Mouse (Mus musculus) thymus, postnatal 14 days (tissue): ENCODE measurements around the gene Arl15.

ENCODE experiments used
- DNase-seq: peaks from one replicate; pipeline ENCODE4 v3.0.0; 2021

The Arl15 gene

GRCm38 (mm10) chr13:113938561-113938960 lies 144.3 kb downstream of the Arl15 start:
- DNase-seq: no peak

- DNase-seq: no peak
These were observed 144.8 kb downstream of the Arl15 start for GRCm38 (mm10) chr13:113939097-113939496.

GRCm38 (mm10) chr13:113939681-113940080 lies 145.4 kb downstream of the Arl15 start:
- no peak for DNase-seq

DNA sequence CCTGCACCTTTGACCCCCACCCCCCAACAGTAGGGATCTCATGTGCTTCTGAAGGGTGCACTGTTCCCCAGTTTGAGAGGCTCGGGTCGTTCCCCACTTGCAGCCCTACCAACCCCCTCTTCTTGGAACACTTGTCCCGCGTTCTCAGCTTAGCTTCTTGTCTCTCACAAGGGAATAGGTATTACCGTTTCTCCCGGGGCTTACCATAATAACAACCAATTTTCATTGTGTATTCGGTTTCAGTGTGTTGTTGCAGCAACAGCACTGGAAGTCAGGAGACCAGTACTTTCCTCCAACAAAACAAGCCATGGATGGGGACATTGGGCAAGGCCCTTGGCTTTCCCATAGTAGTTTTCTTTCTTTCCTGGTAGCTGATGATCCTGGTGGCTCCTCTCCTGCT lies 145.8 kb downstream of the Arl15 start:
- DNase-seq: no peak

DNA sequence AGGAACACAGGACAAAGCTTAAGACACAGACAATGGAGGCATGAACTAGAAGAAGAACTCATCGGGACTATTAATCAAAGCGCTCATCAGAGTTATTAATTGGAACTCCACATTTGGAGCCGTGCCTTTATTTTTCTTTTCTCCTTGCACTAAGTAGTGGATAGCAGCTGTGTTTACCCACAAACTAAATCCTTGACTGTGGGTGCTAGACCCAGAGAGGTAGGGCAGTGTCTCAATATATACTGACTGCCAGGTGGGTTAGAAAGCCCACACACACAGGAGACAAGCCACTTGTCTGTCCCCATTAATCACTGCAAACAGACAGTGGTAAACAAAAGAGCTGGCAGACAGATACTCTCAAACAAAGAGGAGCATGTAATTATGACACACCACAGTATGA lies 147.6 kb downstream of the Arl15 start:
- DNase-seq: no peak

DNA sequence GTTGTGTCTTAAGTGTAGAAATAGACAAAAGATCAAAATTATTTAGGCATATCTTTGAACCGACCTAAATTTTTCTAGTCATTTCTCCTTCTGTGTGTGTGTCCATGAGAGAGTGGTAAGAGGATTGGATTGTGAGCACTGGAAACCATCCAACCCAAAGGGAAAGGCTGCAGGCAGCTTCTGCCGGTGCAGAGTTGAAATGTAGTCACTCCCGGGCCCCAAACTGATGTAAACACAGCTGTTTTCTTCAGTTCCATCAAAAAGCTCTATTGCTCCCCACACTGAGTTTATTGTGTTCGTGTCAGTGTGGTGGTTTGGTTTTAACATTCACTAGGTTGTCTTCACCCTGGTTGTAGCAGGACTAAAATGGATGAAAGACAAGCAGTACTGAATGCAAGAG lies 153.2 kb downstream of the Arl15 start:
- DNase-seq: no peak

DNA sequence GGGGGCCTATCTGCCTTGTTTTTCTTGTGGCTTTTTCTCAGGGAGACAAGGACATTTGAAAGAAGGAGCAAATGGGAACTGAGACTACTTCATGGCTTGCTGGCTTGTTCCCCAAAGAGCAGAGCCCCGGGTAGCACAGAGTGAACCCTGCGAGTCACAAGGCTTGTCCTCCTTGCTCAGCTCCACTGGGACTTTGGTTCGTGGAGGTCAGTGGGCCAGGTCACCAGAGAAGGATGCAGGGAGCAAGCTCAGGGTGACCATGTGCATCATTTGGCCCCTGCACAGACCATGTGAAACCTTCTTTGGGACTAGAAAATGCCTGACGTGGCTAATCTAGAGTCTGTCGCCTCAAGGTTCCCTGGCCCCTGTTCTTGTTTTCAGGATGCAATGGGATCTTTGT lies 155.4 kb downstream of the Arl15 start:
- DNase-seq: no peak

- no peak for DNase-seq
These were observed 155.8 kb downstream of the Arl15 start for GRCm38 (mm10) chr13:113950131-113950530.

DNA sequence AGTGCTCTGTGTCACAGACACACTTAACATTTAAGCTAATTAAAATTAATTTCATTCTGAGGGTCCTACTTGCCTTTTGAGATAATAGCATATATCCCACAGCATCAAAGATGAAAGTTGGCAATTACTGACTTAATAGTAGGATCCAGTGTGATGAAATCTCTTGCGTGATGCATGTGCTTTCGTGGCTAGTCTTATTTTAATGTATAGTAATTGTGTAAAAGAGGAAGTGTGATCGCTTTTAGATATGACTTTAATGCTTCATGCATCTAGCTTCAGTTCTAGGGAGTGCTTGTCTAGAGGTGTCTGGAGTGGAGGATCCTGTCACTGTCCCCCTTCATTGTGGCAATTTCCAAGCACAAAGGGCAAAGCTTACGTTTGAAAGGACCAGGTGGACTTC lies 163.1 kb downstream of the Arl15 start:
- DNase-seq: no peak

DNA sequence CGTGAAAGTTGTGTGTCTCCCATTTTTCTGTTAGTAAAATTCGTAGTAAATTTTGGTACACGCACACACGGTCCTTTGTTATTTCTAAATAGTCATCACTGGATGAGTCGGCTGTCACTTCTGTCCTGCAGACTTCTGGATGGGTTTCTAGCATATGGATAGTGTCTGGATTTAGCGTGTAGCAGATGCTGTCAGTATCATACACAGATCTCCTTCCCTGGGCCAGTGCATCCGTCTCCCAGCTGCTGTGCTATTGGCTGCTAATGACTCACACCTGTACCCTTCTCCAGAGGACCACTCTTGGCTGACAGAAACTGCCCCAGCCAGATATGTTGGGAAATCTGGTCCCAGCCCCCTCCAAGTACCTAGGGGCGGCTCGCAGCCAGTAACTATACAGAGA lies 170.6 kb downstream of the Arl15 start:
- DNase-seq: no peak

DNA sequence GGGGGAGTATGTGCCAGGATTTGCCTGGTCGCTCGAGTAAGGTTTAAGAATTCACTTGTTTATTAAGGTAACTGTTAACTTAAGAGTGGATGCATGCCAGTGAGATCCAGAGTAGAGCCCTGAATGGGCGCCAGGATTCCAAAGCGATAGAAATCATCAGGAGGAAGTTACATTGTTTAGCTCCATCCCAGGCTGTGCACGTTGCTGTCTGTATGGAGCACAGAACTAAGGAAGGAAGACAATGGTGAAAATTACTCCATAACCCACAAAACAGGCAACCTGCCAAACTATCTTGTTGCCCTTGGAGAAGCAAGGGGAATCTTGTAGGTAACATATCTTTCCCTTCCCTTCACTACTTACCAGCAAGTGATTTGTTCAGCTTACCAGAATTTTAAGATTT lies 176.4 kb downstream of the Arl15 start:
- no peak for DNase-seq

DNA sequence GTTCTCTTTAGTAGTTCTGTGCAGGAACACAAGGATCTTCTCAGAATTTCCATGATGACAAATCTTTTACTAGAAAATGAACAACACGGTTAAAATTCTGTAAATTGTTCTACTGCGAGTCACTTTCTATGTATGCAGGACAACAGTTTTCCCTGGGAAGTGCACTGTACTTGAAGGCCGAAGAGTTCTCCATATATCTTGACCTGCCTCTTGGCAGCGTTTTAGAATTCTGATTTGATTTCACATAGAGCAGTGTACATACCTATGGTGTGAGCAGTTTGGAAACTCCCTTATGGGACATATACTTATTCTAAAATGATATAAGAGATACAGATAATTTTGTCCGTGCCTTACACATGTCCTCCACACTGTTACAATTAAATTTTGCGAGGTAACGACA lies 178.1 kb downstream of the Arl15 start:
- DNase-seq: no peak

DNA sequence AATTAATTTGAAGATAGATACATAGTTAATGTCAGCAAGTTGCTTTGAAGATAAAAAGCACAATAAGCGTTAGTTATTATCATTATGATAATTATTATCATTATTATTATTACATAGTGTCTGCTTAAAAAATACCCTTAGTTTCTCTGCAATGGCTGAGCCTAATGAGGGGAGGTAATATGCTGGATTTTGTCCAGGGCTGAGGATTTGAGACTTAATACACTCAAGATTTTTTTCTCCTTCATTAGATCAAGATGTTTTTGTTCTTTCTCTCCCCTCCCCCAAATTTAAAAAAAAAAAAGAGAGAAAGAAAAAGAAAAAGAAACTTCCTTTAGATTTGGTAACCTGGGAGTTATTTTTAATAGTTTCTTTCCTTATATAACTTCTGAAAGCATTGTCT lies 180.6 kb downstream of the Arl15 start:
- DNase-seq: no peak

GRCm38 (mm10) chr13:113975722-113976121 lies 181.4 kb downstream of the Arl15 start:
- DNase-seq: no peak

DNA sequence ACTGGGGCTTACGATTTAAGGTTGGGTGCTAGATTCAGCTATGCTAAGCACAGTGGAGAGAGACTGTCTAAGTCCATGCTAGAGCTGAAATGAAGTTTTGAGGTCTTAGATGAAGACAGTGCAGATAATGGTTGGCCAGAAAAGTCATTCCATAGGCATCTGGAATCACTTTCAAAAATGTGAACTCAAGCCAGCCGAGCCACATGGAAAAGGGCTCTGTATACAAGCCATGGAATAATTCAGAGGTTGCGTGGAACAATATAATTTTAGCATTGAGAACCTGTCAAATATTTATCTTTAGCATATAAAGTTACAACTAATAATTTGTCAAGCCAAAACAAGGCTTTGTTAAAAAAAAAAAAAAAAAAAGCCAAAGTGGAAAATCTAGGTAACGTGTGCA lies 182.6 kb downstream of the Arl15 start:
- no peak for DNase-seq

GRCm38 (mm10) chr13:113980739-113981460 lies 186.6 kb downstream of the Arl15 start:
- DNase-seq: no peak

DNA sequence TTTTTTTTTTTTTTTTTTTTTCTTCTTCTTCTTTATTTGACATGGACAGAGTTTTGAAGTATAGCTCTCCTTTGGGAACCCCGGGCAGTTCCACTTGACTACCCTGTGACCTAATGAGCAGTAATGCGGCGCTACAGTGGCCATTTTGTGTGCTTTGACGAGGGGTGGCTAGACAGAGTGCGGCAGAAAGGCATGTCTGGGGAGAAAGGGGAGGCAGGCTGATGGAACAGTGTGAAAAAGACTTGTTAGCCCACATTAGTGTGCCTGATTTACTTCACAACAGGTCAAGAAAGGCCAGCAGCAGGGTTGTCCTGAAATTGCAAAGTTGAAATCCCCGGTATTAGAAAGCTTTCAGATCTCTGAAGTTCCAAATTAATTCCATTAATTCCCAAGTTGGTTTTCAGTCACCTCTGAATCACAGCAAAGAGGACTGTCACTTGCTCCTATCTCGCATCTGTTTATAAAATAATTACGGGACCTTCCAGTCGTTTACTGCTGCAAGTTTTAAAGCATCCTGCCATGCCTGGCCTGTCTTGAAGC lies 187.2 kb downstream of the Arl15 start:
- no peak for DNase-seq

DNA sequence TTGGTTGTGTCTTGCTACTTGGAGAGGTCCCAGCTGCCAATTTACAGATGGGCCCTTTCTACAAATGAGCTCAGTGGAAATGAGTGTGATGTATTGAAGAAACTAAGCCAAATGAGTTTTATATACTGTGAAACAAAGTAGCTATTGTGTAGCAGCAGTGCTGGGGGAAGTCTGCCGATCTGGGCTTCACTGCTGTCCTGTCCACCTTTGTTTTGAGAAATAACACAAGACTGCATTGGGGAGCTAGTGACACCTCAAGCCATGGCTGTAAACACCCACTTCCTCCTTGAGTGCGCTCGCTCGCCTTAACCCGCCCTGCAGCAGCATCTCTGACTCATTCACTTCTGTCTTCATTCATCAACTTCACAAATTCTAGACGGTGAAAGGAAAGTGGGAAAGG lies 189.3 kb downstream of the Arl15 start:
- DNase-seq: no peak

GRCm38 (mm10) chr13:113984491-113984890 lies 190.2 kb downstream of the Arl15 start:
- no peak for DNase-seq

GRCm38 (mm10) chr13:113986864-113987562 lies 192.7 kb downstream of the Arl15 start:
- no peak for DNase-seq

DNA sequence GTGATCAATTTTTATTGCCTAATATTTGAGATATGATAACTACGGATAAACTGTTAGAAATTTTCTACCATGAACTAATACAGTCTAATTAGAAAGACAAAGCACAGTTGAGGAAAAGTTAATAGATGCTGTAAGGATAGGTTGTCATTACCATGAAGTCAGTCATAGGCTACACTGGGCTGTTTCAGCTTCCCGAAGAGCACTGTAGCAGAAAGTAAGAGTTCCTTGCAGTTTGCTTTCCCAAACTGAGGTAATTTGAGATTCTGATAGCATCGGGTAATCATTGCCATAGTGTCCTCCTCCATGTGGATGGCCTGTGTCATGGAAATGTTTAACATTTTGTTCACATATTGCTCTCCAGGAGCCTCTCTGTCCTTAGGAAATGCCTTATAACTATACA lies 195.9 kb downstream of the Arl15 start:
- DNase-seq: no peak

GRCm38 (mm10) chr13:113990701-113991100 lies 196.4 kb downstream of the Arl15 start:
- no peak for DNase-seq

DNA sequence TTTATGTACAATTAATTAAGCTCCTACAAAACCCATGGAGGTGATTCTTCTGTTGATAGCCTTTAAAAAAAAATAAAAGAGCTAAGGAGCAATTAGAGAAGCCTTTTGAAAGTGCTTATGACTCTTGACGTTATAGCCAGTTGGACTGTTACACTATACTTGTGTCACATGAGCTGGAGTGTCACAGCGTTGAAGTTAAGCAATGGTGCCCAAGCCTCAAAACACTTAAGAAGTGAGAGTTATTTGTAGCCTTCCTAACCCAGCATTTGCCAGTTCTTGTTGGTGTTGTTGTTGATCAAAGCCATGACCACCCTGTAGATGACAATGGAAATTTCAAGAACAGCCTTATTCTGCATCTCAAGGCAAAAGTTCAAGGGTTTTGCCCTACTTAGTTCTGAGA lies 198.8 kb downstream of the Arl15 start:
- no peak for DNase-seq

DNA sequence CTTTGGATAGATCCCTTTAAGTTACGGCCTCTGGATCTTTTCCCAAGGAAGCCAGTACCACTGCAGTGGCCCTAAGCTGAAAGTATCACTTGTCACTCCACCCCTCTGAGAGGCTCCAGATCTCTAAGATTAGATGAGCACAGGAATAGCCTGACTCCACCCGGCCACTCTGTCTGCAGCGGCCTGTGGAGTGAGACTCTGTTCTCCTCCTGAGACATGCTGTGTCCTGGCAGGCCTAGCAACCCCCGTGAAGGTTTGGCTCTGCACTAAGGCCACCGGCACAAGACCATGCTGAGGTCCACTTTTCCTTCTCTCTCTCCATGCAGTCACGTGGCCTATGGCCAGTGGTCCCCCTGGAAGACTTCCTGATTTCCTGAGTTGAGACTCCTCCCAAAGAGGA lies 200.3 kb downstream of the Arl15 start:
- no peak for DNase-seq
